Mouse (Mus musculus): ENCODE data around the gene Bicra. TPM values are rescaled to one million over a fixed set of nuclear protein-coding genes. Genes with fewer than 3 reads are reported as not detected.
A peak's percentile ranks its signal among the peaks of the same experiment; 100 is the strongest.

Gene Bicra
- total RNA-seq, 2 experiments from 2014 or later = 4.5 to 6.6 TPM

DNA sequence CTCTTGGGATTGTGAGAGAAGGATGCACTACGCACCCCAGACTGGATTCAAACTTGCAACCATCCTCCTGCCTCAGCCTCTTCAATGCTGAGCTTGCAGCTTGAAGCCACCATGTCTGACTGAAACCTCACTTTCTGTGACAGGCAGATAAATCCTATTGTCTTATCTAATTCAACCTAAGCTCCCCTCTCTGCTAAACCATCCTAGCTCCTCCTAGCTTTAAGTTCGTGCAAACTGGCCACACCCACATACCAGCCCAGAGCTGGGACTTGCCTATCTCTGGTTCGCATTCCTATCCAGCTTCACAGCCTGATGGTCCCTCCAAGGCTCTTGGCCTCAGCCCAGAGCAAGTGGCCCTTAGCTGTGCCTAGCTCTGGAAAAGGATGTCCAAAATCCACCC lies 95.3 kb downstream of the Bicra start:
- no peak for DNase-seq
- intact Hi-C loops (cut with DNase I) = no loop called here

DNA sequence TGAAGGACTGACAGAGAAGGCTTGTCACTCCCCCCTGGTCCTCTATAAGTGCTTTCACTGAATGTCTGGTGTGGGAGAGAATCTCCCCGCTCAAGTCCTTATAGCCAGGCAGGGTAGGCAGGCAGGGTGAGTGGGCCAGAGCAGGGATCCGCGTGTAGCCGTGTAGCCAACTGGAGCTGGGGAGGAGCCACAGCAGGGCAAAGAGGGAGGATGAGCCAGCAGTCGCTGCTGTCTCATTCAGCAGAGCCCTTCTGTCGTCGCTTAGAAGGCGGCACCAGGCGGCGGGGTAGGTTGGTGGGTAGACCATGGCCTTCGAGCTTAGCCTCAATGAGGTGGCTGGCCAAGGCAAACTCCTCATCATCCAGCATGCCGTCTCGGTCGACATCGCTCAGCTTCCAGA lies 97.7 kb downstream of the Bicra start:
- intact Hi-C loops (cut with DNase I) = no loop called here
- DNase-seq = no peak

DNA sequence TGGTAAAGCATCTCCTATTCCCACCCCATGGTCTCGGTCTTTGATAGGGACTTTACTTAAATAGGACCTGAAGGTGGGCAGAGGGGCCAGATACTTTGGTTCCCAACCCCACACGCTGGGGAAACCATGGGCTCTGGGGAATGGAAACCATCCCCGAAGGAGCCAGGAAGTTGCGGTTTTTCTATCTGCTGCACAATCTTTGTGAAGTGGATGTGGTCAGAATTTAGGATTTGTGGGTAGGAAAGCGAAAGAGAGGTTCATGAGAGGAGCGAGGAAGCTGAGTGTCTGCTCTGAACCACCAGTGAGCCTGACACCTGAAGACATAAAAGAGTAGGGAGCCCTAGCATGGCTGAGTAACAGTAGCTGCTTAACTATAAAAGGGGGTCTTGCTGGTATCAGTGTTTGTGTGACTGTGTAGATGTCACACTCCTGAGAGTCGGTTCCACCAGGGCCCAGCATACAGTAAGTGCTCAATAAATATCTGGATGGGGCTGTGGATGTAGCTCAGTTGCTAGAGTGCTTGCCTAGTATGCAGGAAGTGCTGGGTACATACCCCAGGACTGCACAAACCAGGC lies 98.4 kb downstream of the Bicra start:
- intact Hi-C loops (cut with DNase I) = no loop called here
- DNase-seq = no peak

DNA sequence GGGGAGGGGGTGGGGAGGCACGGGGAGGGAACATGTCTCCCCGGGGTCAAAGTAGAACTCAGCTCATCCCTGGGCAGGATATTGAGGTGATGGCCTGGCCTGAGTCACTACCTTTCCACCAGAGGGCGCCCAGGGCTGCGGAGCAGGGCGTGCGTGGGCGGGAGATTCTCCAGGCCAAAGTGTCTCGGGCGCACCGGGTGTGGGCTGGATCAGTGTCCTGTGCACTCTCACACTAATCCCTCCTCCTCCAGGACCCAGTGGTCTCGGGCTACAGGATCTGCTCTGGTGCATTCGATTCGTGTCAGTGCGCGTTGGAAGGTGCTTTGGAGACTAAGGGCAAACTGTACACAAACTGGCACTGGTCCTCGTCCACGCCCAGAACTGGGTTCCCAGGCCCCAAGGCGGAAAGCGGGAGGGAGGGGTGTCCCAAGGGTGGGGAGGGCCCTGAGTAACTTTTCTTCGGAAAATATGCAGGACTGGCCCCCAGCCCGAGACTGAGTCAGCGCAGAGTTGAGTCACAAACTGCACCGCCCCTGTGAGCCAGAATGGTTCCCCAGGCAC lies 99.3 kb downstream of the Bicra start:
- intact Hi-C loops (cut with DNase I) = loop anchor here (1.0 kb wide), 1 partner anchor 19 kb away; the partner anchor contains the start of gene Ehd2
- DNase-seq = peak; percentile 92 to 96

DNA sequence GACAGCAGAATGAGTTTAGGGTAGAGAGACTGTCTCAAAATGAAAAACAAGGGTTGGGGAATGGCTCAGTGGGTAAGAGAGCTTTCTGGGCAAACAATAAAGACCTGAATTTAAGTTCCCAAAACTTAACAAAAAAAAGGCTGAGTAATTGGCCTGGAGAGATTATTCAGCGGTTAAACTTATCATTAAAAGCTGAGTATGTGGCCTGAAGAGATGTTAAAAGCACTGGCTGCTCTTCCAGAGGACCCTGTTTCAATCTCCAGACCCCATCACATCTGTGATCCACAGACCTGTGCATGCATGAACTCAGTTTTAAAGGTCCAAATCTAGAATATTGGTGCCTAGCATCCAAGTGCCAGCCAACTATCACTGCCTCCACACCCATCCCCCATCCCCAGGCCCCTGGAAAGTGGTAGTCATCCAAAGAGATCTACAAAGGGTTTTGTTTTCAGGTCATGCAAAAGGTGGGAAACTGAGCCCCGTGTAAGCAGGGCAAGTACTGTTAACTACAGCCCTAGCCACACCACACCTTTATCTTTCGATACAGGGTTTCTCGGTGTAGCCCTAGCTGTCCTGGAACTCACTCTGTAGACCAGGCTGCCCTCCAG lies 100.0 kb downstream of the Bicra start:
- intact Hi-C loops (cut with DNase I) = loop anchor here (1.0 kb wide), 1 partner anchor 20 kb away; the partner anchor contains the start of gene Ehd2

DNA sequence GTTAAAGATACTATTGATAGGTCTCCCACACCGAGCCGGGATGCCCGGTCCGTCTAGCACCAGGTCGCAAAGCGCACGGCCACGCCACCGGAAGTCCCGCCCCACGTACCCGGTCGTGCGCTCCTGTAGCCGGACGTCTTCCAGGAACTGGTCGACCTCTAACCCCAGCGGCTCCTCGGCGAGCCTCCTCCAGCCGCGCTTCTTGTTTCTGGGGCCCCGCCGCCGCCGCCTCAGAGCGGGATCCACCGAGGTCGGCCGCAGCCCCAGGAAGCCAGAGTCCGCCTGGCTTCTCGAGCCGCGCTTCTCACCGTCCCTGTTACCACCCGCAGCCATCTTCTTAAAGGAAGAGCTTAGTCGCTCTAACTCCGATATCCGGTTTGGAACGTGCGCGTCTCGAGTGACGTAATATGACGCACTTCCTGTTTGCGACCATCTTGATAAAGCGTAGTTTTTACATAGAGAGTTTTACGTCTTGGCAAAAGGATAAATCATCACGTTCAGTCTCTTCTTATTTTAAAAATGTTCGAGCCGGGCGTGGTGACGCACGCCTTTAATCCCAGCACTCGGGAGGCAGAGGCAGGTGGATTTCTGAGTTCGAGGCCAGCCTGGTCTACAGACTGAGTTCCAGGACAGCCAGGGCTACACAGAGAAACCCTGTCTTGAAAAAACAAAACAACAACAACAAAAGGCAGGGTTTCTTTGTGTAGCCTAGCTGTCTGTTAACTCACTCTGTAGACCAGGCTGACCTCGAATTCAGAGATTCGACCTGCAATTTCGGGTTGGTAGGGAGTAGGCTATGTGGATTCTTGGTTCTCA lies 101.8 kb downstream of the Bicra start, which contains the start of gene Nop53:
Gene Nop53 (minus strand): TSS at position 354 of the 816 bp plus-strand sequence.
- intact Hi-C loops (cut with DNase I) = no loop called here

More for the DNA sequence above, 100.0 kb downstream of the Bicra start:
- DNase-seq = no peak

DNA sequence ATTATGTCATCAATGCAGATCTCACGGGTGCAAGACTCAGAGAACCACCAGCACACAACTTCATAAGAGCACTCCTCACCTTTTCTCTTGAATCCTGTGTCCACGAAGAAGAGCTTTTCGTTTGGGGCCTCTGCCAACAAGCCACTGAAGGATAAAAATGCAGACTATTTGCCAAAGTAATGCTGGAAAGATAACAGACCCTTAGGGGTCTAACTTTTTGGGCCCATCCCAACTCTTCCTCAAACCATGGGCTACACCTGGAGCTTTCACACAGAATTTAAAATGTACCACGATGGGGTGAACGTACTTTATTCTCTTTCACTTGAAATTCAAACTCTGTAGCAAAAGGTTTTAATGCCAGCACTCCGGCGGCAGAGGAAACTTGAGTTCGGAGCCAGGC lies 102.5 kb downstream of the Bicra start:
- no peak for DNase-seq
- intact Hi-C loops (cut with DNase I) = no loop called here

More for the DNA sequence above, 101.8 kb downstream of the Bicra start, which contains the start of gene Nop53:
- DNase-seq = peak; percentile 85 to 93

DNA sequence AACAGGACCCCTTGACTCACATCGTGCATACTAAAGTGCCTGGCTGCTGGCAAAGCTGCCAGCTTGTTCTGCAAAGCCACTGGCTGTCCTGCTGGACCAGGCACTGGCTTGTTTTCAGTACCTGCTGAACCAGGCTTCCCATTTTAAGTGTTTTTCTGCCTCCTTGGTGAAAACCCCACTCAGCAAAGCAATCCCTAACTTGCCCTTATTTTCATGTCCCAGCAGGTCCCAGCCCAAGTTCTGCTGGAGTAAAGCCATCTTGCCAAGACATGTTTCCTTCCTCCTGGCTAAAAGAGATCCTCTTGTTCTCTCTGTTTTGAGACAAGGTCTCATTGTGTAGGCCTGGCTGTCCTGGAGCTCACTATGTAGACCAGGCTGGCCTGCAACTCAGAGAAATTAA lies 103.4 kb downstream of the Bicra start:
- DNase-seq = no peak
- intact Hi-C loops (cut with DNase I) = no loop called here

DNA sequence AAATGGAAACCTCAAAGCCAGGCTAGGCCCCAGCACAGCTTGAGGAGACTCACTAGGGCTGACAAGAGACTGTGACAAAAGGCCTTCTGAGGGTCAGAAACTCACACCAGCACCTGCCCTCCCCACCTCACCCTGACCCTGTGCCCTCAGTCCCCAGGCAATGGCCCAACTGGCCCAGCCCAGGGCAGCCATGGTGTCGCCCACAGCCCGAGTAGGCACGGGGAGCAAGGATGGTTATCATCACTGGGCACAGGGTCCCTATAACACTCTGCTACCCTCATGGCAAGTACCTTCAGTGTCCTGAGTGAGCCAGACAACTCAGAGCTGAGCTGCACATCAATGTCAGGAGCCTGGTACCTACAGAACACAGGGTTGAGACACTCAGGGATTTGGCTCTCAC lies 109.1 kb downstream of the Bicra start:
- no peak for DNase-seq
- intact Hi-C loops (cut with DNase I) = no loop called here

DNA sequence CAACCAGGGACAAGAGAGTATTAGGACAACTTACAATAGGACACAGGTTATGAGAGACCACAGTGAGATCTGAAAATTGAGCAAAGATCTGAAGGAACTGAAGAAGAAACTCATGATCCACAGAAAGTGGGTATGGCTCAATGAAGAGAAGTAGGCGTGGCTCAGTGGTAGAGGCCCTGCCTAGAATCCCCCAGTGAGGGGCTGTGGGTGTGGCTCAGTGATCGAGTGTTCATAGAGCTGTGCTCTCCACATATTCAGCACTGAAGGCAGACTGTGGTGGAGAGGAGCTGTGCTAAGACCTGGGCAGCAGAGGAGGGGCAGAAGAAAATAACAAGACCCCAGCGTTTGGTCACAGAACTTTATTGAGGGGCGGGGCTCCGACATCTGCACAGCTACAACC lies 110.2 kb downstream of the Bicra start:
- no peak for DNase-seq
- intact Hi-C loops (cut with DNase I) = no loop called here

DNA sequence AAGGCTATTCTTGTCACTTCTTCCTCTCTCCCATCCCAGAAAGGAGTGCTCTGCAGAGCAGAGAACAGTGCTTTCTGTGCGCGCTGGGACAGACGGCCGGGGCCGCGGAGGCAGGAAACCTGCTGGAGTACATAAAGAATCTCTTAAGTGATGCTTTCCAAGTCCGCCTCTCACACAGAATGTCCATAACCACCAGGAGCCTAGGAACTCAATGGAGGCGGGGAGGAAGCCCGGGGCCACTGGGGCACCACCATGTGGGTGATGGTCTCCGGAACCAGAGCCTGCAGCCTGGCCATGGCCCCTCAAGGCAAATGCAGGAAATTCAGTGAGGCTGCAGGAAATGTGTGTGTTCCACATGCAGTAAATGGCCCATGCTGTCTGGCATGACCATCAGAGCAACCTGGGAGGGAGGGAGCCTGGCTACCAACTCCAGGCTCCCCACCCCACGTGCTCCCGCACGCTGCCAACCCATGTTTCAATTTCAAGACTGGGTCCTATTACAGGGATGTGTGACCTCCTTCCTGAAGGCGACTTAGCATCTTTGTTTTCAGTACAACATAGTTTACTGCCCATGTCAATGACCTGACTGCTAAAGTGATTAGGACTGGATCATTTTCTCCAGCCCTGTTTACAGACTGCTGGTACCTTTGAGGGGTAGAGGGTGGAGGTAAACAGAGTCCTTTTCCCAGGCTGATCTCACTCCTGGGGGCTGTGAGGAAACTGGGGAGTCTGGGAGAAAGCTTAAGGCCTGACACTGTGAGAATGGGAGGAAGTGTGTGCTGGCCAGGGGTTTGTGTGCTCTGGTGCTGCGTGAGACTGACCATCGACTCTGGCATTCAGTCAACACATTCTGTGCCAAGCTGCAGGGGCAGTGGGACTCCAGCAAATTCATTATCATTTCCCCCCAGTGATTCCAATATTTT lies 114.0 kb downstream of the Bicra start:
- peak in 1 of 2 experiments; percentile 39 for DNase-seq
- intact Hi-C loops (cut with DNase I) = no loop called here

DNA sequence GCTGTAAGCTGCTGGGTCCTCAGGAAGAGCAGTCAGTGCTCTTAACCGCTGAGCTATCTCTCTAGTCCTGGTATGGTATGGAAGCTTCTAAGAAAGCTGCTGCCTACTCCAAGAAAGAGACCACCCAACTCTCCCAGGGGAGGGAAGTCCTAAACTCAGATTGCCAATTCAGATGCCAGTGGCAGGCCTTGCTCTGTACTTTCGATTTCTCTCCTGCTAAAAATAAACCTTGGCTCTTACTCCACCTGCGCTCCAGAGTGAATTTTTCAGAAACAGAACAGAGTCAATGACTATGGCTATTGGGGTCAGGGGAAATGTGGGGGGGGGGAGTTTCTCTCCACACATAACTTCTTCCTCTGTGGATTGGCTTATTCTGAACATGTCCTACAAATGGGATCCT lies 116.1 kb downstream of the Bicra start:
- intact Hi-C loops (cut with DNase I) = loop anchor here (2.0 kb wide), 1 partner anchor 35 kb away; the partner anchor contains the start of gene Ehd2
- DNase-seq = no peak

DNA sequence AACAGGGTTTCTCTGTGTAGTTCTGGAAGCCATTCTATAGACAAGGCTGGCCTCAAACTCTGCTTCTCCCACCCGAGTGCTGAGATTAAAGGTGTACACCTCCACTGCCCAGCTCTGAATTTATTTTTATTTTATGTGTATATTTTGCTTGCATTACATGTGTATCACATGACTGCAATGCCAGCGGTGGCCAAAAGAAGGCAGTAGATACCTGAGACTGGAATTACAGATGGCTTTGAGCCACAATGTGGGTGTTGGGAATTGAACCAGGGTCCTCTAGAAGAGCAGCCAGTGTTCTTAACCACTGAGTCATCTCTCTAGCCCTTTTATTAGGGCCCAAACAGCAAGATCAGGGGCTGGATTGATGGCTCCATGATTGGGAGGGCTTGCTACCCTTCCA lies 117.2 kb downstream of the Bicra start:
- intact Hi-C loops (cut with DNase I) = loop anchor here (2.0 kb wide), 1 partner anchor 36 kb away; the partner anchor contains the start of gene Ehd2
- DNase-seq = no peak

DNA sequence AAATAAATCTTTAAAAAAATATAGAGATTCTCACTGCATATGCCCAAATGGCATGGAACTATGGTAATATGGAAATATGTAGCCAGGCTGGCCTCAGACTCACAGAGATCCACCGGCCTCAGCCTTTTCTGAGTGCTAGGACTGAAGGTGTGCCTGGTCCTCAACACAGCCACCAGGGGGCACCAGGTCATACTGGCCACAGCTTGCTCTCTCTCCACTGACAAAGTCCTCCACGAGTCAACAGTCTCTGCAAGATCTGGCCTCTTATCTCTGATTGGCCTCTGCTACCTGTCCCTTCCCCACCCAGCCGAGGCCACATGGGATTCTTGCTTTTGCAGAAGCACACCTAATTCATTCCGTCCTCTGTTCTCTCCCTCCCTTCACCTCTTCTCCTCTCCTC lies 117.8 kb downstream of the Bicra start:
- intact Hi-C loops (cut with DNase I) = loop anchor here (2.0 kb wide), 1 partner anchor 37 kb away; the partner anchor contains the start of gene Ehd2
- peak; percentile 62 to 69 for DNase-seq

DNA sequence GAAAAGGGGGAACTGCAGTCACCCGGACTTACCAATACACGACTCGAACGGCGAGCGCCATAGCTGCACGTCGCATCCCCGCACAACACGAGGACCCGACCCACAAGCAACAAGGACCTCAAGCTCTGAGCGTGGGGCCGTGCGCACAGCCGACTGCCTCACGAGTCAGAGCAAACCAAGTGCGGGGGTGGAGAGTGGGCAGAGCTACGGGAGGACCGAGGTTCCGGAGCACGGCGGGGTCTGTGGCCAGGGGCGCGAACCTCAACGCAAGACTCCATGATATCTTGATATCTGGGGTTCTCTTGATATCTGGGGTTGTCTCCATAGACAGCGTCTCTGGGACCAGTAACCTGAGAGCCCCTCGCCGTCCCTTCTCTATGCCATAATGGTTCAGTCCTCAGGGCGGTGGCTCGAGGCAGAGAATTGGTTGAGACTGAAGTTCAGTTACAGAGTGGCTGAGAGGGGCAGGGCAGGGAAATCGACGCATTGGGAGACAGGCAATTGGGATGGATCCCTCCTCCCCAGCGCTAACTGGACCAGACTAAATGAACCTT lies 125.4 kb downstream of the Bicra start, which contains the start of gene Selenow:
Gene Selenow (minus strand): TSS at position 183 of the 554 bp plus-strand sequence.
- intact Hi-C loops (cut with DNase I) = no loop called here
- DNase-seq = peak; percentile 91 to 92

DNA sequence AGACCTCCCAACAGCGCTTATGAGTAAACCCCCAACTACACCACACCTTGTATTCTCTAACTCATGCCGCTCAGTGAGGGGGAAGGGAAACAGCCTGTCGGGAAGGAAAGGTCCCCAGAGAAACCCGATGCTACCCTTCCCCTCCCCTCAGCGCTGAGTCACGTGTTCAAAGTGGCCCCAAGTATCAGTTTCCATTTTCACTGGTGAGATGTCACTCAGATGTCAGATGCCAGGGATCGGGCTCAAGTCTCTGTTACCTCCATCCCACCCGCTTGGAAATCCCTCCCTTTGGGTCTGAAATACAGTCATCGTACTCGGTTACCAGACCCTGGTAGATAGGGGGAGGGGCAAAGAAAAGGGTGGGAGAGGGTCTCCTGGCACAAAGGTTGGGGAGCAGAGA lies 125.9 kb downstream of the Bicra start:
- intact Hi-C loops (cut with DNase I) = no loop called here
- DNase-seq = peak in 1 of 2 experiments; percentile 48

Data from gastrocnemius, postnatal 36 days (tissue).